Mouse (Mus musculus): Measurements from ENCODE around the gene Srp68.

Gene Srp68

GRCm38 (mm10) chr11:116206678-116207077 lies 67.3 kb downstream of the Srp68 start:
- no peak for DNase-seq (ENCODE audit: low spot score)

GRCm38 (mm10) chr11:116203150-116203549 lies 70.9 kb downstream of the Srp68 start:
- no peak for DNase-seq (ENCODE audit: low spot score)

GRCm38 (mm10) chr11:116201151-116201550 lies 72.9 kb downstream of the Srp68 start:
- DNase-seq (ENCODE audit: low spot score), result no peak

GRCm38 (mm10) chr11:116198639-116199531 lies 75.1 kb downstream of the Srp68 start, which contains the start of the genes Ten1 and Acox1:
Ten1 (plus strand) TSS chr11:116198855.
Acox1 (minus strand) TSS chr11:116199045.
- peak; percentile 86 for DNase-seq (ENCODE audit: low spot score)

GRCm38 (mm10) chr11:116198132-116198531 lies 75.9 kb downstream of the Srp68 start:
- DNase-seq (ENCODE audit: low spot score), result no peak

- DNase-seq (ENCODE audit: low spot score), result no peak
Observed at GRCm38 (mm10) chr11:116197584-116197906, 76.5 kb downstream of the Srp68 start.

- DNase-seq (ENCODE audit: low spot score), result no peak
Observed at GRCm38 (mm10) chr11:116196866-116197583, 77.0 kb downstream of the Srp68 start.

GRCm38 (mm10) chr11:116196336-116196735 lies 77.7 kb downstream of the Srp68 start:
- no peak for DNase-seq (ENCODE audit: low spot score)

- DNase-seq (ENCODE audit: low spot score), result no peak
Observed at GRCm38 (mm10) chr11:116195252-116195651, 78.8 kb downstream of the Srp68 start.
